Mouse (Mus musculus): ENCODE results near the gene Nr6a1. TPM values are rescaled to one million over a fixed set of nuclear protein-coding genes. Genes with fewer than 3 reads are reported as not detected.

Nr6a1 gene
- polyA plus RNA-seq, 1 experiment from 2014 or later, result 1.6 TPM

GRCm38 (mm10) chr2:38785113-38785512 lies 142.4 kb downstream of the Nr6a1 start:
- no peak overlapping the region for H3K9ac ChIP-seq
- H3K9me3 ChIP-seq, result no peaks in the 10 kb centered on the region
- no peak overlapping the region for H3K4me2 ChIP-seq
- 35% methylated on average over 3 of the region's 3 CpGs for WGBS
- no peaks in the 10 kb centered on the region for H3K36me3 ChIP-seq (replicated peaks)
- H3K27ac ChIP-seq, result no peak overlapping the region
- ATAC-seq (replicated peaks), result no peak
- no peaks in the 10 kb centered on the region for H3K27me3 ChIP-seq (replicated peaks)
- H3K4me1 ChIP-seq, result peaks cover 9% of the 10 kb centered on the region
- no peak overlapping the region for H3K4me3 ChIP-seq

DNA sequence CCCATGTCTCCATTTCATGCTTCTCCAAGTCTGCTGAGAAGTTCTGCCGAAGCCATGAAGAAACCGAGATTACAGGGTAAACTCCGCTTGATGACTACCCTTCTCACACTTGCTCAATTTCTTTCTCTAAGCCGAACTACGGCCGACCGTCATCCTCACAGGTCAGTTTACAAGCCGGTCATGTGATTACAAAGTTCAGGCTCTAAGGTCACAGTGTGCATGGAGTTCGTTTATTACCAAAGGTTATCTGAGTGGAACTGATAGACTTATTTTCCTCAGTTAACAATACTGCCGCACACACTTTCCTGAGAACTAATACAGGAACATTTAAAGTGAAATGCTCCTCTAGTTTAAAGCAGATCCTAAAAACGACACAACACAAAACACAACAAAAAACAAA lies 143.1 kb downstream of the Nr6a1 start:
- ATAC-seq (replicated peaks), result no peak
- H3K9ac ChIP-seq, result no peak overlapping the region
- 16% methylated on average over 11 of the region's 11 CpGs for WGBS
- no peak overlapping the region for H3K4me2 ChIP-seq
- H3K4me3 ChIP-seq, result no peak overlapping the region
- no peak overlapping the region for H3K27ac ChIP-seq
- peaks cover 9% of the 10 kb centered on the region for H3K4me1 ChIP-seq
- H3K27me3 ChIP-seq (replicated peaks), result no peaks in the 10 kb centered on the region
- no peaks in the 10 kb centered on the region for H3K9me3 ChIP-seq
- H3K36me3 ChIP-seq (replicated peaks), result no peaks in the 10 kb centered on the region

GRCm38 (mm10) chr2:38783364-38783763 lies 144.1 kb downstream of the Nr6a1 start:
- no peak overlapping the region for H3K9ac ChIP-seq
- 23% methylated on average over 5 of the region's 5 CpGs for WGBS
- no peaks in the 10 kb centered on the region for H3K27me3 ChIP-seq (replicated peaks)
- H3K4me1 ChIP-seq, result peaks cover 9% of the 10 kb centered on the region
- no peaks in the 10 kb centered on the region for H3K36me3 ChIP-seq (replicated peaks)
- H3K4me3 ChIP-seq, result no peak overlapping the region
- no peak overlapping the region for H3K4me2 ChIP-seq
- H3K9me3 ChIP-seq, result no peaks in the 10 kb centered on the region
- no peak overlapping the region for H3K27ac ChIP-seq
- ATAC-seq (replicated peaks), result no peak

DNA sequence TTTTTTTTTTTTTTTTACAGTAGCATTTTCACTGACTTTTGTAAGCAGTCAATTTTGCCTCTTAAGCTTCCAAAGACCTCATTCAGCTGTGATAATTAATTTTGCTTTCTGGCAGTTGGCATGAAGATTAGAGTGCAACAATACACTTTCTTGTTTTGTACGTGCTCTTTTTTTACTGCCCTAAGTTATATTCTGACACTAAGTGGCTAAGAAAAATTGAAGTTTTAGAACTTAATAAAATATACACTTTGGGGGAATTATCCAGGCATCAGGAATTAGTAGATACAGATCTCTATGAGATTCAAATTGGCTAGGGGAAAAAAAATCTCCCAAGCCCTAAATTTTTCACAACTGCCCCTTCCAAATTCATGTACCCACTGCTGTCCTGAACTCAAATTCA lies 144.8 kb downstream of the Nr6a1 start:
- Histone ChIP-seq H3K36me3 (replicated peaks) (no peaks in the 10 kb centered on the region), H3K27me3 (replicated peaks) (no peaks in the 10 kb centered on the region), H3K4me2 (no peak overlapping the region), H3K9me3 (no peaks in the 10 kb centered on the region), H3K4me3 (no peak overlapping the region), H3K9ac (no peak overlapping the region), H3K4me1 (peaks cover 9% of the 10 kb centered on the region), H3K27ac (no peak overlapping the region)
- no peak for ATAC-seq (replicated peaks)
- 3% methylated on average over 1 of the region's 1 CpGs for WGBS

- Histone ChIP-seq H3K4me2 (no peak overlapping the region), H3K27me3 (replicated peaks) (no peaks in the 10 kb centered on the region), H3K4me3 (no peak overlapping the region)
These were observed 145.4 kb downstream of the Nr6a1 start for GRCm38 (mm10) chr2:38781945-38782720.

GRCm38 (mm10) chr2:38779939-38780338 lies 147.5 kb downstream of the Nr6a1 start:
- no peak for ATAC-seq (replicated peaks)
- WGBS, result 86% methylated on average over 2 of the region's 2 CpGs
- H3K9me3 ChIP-seq, result no peaks in the 10 kb centered on the region

More at GRCm38 (mm10) chr2:38781945-38782720, 145.4 kb downstream of the Nr6a1 start:
- Histone ChIP-seq H3K4me1 (peaks cover 9% of the 10 kb centered on the region), H3K9me3 (no peaks in the 10 kb centered on the region), H3K9ac (no peak overlapping the region), H3K36me3 (replicated peaks) (no peaks in the 10 kb centered on the region), H3K27ac (no peak overlapping the region)
- peak; percentile 62; the same call in 1 of the 2 replicates for ATAC-seq (replicated peaks)
- WGBS, result 7% methylated on average over 6 of the region's 6 CpGs

GRCm38 (mm10) chr2:38777326-38777725 lies 150.2 kb downstream of the Nr6a1 start:
- no peaks in the 10 kb centered on the region for H3K9me3 ChIP-seq
- no peak for ATAC-seq (replicated peaks)
- WGBS, result 91% methylated on average over 2 of the region's 2 CpGs
- H3K27me3 ChIP-seq (replicated peaks), result no peaks in the 10 kb centered on the region
- no peaks in the 10 kb centered on the region for H3K36me3 ChIP-seq (replicated peaks)
- no peak overlapping the region for H3K4me3 ChIP-seq
- no peak overlapping the region for H3K4me2 ChIP-seq
- peaks cover 5% of the 10 kb centered on the region for H3K4me1 ChIP-seq
- no peak overlapping the region for H3K27ac ChIP-seq
- no peak overlapping the region for H3K9ac ChIP-seq

More at GRCm38 (mm10) chr2:38779939-38780338, 147.5 kb downstream of the Nr6a1 start:
- no peak overlapping the region for H3K4me2 ChIP-seq
- H3K9ac ChIP-seq, result no peak overlapping the region
- H3K27ac ChIP-seq, result no peak overlapping the region
- H3K4me1 ChIP-seq, result peaks cover 9% of the 10 kb centered on the region
- no peaks in the 10 kb centered on the region for H3K36me3 ChIP-seq (replicated peaks)
- H3K27me3 ChIP-seq (replicated peaks), result no peaks in the 10 kb centered on the region
- no peak overlapping the region for H3K4me3 ChIP-seq

DNA sequence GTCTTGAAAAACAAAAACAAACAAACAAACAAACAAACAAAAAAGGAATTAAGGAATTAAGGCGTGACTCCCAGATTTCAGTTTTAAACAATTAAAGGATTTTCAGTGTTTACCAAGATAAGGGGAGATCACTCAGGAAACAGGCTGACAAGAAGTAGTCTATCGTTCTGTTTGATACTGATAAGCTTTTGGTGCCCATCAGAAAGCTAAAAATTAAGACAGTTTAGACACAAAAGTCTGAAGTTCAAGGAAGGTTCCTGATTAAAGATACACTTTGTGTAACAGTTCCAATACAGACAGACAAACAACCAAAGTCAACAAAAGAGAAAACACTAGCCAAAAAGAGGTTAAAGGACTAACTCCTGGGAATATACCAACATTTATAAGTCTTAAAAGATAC lies 152.6 kb downstream of the Nr6a1 start:
- ATAC-seq (replicated peaks), result no peak
- Histone ChIP-seq H3K36me3 (replicated peaks) (no peaks in the 10 kb centered on the region), H3K4me3 (no peak overlapping the region), H3K9ac (no peak overlapping the region), H3K27ac (no peak overlapping the region), H3K4me2 (no peak overlapping the region), H3K4me1 (no peaks in the 10 kb centered on the region), H3K9me3 (no peaks in the 10 kb centered on the region), H3K27me3 (replicated peaks) (no peaks in the 10 kb centered on the region)
- WGBS, result 91% methylated on average over 2 of the region's 2 CpGs

DNA sequence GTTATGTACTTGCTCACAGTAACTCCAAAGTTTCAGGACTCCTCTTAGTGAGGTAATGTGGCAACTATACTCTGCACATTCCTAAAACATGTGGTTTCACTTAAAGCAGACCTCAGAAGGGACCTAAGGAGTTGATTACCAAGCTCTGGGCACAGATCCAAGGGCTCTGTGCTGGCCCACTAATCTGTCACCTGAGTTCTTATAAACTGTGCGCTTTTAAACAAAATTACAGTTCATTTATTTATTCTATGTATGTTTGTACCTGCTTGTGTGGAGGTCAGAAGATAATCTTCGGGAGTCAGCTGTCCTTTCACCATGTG lies 156.1 kb downstream of the Nr6a1 start:
- Histone ChIP-seq H3K4me2 (no peak overlapping the region), H3K27ac (no peak overlapping the region), H3K36me3 (replicated peaks) (no peaks in the 10 kb centered on the region), H3K27me3 (replicated peaks) (no peaks in the 10 kb centered on the region), H3K4me3 (no peak overlapping the region), H3K9ac (no peak overlapping the region), H3K4me1 (no peaks in the 10 kb centered on the region), H3K9me3 (no peaks in the 10 kb centered on the region)
- ATAC-seq (replicated peaks), result no peak
- WGBS, result 87% methylated on average over 2 of the region's 2 CpGs

- Histone ChIP-seq H3K9me3 (no peaks in the 10 kb centered on the region), H3K4me1 (no peaks in the 10 kb centered on the region), H3K27me3 (replicated peaks) (no peaks in the 10 kb centered on the region), H3K9ac (no peak overlapping the region), H3K4me2 (no peak overlapping the region), H3K27ac (no peak overlapping the region), H3K4me3 (no peak overlapping the region), H3K36me3 (replicated peaks) (no peaks in the 10 kb centered on the region)
- ATAC-seq (replicated peaks), result no peak
- WGBS, result 90% methylated on average over 5 of the region's 5 CpGs
These were observed 156.6 kb downstream of the Nr6a1 start for GRCm38 (mm10) chr2:38770772-38771477.

DNA sequence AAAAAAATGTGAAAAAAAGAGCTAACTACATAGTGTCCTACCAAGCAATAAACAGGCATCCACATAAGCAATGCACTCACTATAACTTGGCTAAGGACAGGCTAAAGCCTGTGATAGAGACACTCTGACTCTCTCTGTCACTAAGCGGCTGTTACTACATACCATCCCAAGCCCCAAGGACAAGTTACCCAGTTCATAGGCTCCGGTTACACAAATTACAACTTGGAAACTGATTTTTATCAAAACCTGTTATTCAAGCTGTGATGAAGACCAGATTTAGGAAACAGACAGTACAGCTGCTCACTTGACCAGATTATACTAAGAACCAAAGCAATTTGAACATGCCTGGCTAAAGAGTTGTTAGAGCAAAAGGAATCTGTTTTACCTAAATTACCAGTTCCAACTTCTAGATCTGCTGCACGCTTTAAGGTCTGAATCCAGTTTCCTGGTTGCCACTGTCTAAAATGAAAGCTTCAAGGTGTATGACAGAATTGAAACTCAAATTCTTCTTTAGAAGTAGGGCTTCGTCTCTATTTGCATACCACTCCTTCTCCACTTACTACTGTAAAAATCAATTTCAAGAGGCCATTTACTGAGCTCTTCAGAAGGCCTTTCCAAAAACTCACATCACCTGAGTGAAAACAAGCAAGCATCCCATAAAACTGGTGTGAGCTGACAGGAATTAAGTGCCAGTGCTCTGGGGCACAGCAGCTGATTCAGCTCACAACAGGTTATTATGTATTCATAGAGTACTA lies 160.1 kb downstream of the Nr6a1 start:
- H3K27me3 ChIP-seq (replicated peaks), result no peaks in the 10 kb centered on the region
- no peak overlapping the region for H3K27ac ChIP-seq
- no peak overlapping the region for H3K4me3 ChIP-seq
- no peak overlapping the region for H3K4me2 ChIP-seq
- H3K9ac ChIP-seq, result no peak overlapping the region
- no peak for ATAC-seq (replicated peaks)
- no peaks in the 10 kb centered on the region for H3K9me3 ChIP-seq
- 93% methylated on average over 4 of the region's 4 CpGs for WGBS
- no peaks in the 10 kb centered on the region for H3K36me3 ChIP-seq (replicated peaks)
- H3K4me1 ChIP-seq, result no peaks in the 10 kb centered on the region

DNA sequence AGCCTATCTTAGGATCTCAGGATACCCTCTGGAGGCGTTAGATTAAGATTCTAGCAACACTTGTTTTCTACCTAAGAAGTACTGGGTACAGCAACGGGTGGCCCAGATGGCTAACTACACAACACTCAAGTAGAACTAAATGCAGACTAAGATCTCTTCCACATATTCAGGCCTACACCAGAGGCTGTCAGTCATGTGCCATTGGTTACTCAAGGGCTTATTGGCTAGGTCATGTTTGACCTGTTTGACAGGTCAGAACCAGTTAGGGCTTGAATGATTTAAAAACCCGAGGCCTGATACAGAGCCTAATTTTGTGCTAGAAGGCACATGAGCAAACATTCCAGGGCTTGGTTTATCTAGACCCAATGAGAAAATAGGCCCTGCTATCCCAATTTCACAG lies 187.6 kb downstream of the Nr6a1 start:
- H3K36me3 ChIP-seq (replicated peaks), result no peaks in the 10 kb centered on the region
- H3K9ac ChIP-seq, result no peak overlapping the region
- ATAC-seq (replicated peaks), result 0 out of 2 replicates have a peak, but pooled peaks have one; percentile 32
- H3K4me3 ChIP-seq, result no peak overlapping the region
- no peak overlapping the region for H3K4me2 ChIP-seq
- H3K27me3 ChIP-seq (replicated peaks), result no peaks in the 10 kb centered on the region
- 0 out of 2 replicates have a peak, but pooled peaks cover 6% of the 10 kb centered on the region for H3K4me1 ChIP-seq
- WGBS, result 80% methylated on average over 3 of the region's 3 CpGs
- no peaks in the 10 kb centered on the region for H3K9me3 ChIP-seq
- H3K27ac ChIP-seq, result no peak overlapping the region
